Mouse (Mus musculus) midbrain, postnatal 0 days (tissue): ENCODE data around the gene Chpf2. TPM values are rescaled to one million over a fixed set of nuclear protein-coding genes. Genes with fewer than 3 reads are reported as not detected.

Source experiments
- ATAC-seq: fragments of 200-750 bp; cut with Nextera tagmentation; 2 replicates; pipeline ENCODE4 v1.8.0; 2017; ENCODE audit warnings: moderate number of reproducible peaks, mild to moderate bottlenecking, moderate TSS enrichment, moderate library complexity; ENCODE audit not compliant: low FRiP score
- DNase-seq: peaks from one replicate; pipeline ENCODE4 v3.0.0-alpha.2; 2015; ENCODE audit warnings: low spot score
- H3K27ac ChIP-seq: fragments of 300-500 bp; sonication (generic); 2 replicates; pipeline ENCODE4 v1.5.1; 2014; ENCODE audit warnings: low read depth, mild to moderate bottlenecking, low read length, mixed read lengths
- H3K27me3 ChIP-seq: fragments of 300-500 bp; sonication (generic); 2 replicates; pipeline ENCODE4 v1.6.1; 2014; ENCODE audit warnings: low read length, control low read depth, mixed read lengths; ENCODE audit not compliant: insufficient read depth
- H3K36me3 ChIP-seq: fragments of 300-500 bp; sonication (generic); 2 replicates; pipeline ENCODE4 v1.6.1; 2014; ENCODE audit warnings: low read length, control low read depth, mixed read lengths; ENCODE audit not compliant: insufficient read depth
- H3K4me1 ChIP-seq: fragments of 300-500 bp; sonication (generic); 2 replicates; pipeline ENCODE4 v1.6.1; 2014; ENCODE audit warnings: mild to moderate bottlenecking, control low read depth, antibody characterized with exemption, low read length, mixed read lengths; ENCODE audit not compliant: insufficient read depth
- H3K4me2 ChIP-seq: fragments of 300-500 bp; sonication (generic); 2 replicates; pipeline ENCODE4 v1.6.1; 2014; ENCODE audit warnings: low read depth, mild to moderate bottlenecking, low read length, mixed read lengths; ENCODE audit not compliant: poor library complexity, severe bottlenecking
- H3K4me3 ChIP-seq: fragments of 300-500 bp; sonication (generic); 2 replicates; pipeline ENCODE4 v1.5.1; 2014; ENCODE audit warnings: low read depth, mild to moderate bottlenecking, low read length, moderate library complexity
- H3K9ac ChIP-seq: fragments of 300-500 bp; sonication (generic); replicated peaks from 2 replicates; pipeline ENCODE4 v1.6.1; 2014; ENCODE audit warnings: mild to moderate bottlenecking, low read length, moderate library complexity, mixed read lengths; ENCODE audit not compliant: poor library complexity, severe bottlenecking
- H3K9me3 ChIP-seq: fragments of 300-500 bp; sonication (generic); 2 replicates; pipeline ENCODE4 v1.6.1; 2016; ENCODE audit warnings: low read length, control low read depth
- CTCF ChIP-seq: IDR thresholded peaks from 2 replicates; pipeline ENCODE4 v1.5.1; 2016; ENCODE audit warnings: antibody characterized with exemption, mild to moderate bottlenecking
- WGBS: fragments of 180-500 bp; shearing (Covaris S2); extraction: QIAGEN DNeasy Blood & Tissue Kit; methylation state at CpG from one replicate; pipeline ENCODE4 v1.1.7; 2014; 5-methylcytosine and 5-hydroxymethylcytosine counted together
- polyA plus RNA-seq: library from polyadenylated mRNA; unstranded; fragments of >200 nt; fragmentation: Nextera tagmentation; extraction: Ambion mirVana; gene quantifications from 2 replicates; pipeline ENCODE4 v1.2.1, GENCODE M21; 2015
- total RNA-seq: library from RNA; depleted of rRNA; stranded (reverse); fragments of >200 nt; gene quantifications from 2 replicates; pipeline ENCODE4 v1.2.3, GENCODE M21; 2014

The Chpf2 gene
- total and polyA plus RNA-seq, 2 experiments from 2014 or later = 25.5 to 32.8 TPM

DNA sequence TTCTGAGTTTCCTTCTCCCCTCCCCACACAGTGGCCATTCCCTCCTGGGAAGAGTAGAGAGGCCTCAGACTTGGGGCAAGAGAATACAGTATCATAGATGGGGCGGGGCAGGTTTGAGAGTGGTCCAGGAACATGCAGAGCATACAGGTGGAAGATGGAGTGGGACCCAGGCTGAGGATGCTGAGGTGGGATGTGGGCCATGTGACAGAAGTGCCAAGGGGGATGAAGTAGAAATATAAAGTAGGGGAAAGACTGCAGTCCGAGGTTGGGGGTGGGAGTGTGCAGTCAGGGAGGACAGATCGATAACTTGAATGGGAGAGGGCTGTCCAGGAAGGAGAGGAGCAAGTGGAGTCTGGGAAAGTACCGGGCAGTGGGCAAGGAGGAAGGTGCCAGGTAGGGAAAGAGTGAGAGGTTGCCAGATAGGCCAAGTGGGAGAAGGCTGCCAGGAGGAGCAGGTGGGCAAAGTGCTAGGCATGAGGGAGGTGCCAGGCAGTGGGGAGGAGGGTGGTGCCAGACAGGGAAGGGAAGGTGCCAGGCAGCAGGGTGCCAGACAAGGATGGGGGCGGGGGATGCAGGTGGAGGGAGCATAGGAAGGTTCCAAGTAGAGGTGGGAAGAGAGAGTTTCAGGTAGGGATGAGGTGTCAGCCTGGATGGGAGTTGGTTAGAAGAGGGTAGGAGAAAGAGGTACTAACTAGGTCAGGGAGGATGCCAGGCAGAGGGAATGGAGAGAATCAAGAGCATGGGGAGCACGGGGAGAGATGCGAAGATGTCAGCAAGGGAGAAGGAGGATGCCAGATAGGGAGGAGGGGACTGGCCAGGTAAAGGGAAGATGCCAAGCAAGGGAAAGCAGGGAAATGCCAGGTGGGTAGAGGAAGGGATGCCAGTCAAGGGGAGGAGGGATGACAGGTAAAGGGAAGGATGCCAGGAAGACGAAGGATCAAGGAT lies 36.8 kb downstream of the Chpf2 start:
- ATAC-seq = peak; percentile 21; the same call in 1 of the 2 replicates
- Histone ChIP-seq H3K9me3 (no peaks in the 10 kb centered on the region), H3K4me1 (peaks cover 14% of the 10 kb centered on the region; the same call in 1 of the 2 replicates), H3K9ac (peak overlapping the region; percentile 84), H3K27ac (peak overlapping the region; percentile 74), H3K36me3 (no peaks in the 10 kb centered on the region), H3K27me3 (no peaks in the 10 kb centered on the region), H3K4me3 (peak overlapping the region; percentile 66), H3K4me2 (peak overlapping the region; percentile 78)
- DNase-seq = no peak
- 39% methylated on average over 8 of the region's 8 CpGs for WGBS
- TF ChIP-seq CTCF = no peak

DNA sequence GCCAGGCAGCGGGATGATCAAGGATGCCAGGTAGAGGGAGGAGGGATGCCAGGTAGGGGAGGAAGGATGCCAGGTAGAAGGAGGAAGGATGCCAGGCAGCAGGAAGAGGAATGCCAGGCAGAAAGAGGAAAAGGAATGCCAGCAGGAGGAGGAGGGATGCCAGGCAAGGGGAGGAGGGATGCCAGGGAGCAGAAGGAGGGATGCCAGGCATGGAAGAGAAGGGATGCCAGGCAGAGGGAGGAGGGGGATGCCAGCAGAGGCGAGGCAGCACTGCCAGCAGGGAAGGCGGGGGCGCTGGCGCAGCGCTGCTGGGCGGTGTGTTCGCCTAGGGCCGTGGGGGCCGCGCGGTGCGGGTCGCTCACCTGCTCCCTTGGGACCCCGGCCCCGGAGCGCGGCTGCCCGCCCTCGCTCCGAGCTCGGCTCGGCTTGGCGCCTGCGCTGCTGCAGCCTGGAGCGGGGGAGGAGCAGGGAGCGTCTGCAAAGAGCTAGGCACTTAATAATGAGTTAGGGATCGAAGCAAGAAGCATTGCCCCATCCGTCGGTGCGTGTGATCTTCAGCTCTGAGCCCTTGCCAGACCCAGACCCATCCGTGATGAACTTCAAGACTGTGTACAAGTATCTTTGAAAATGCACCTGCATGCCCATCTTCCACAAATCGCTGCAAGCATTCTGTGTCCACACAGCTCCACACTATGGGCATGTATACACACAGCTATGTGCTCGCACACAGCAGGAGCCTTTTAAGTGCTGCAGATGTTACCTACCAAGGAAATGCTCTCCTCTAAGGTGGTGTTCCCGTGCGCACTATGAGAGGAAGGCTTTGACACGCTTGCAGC lies 37.7 kb downstream of the Chpf2 start, which contains the start of gene Smarcd3:
TSS of gene Smarcd3 (minus strand) at position 426 of the 836 bp plus-strand sequence.
- Histone ChIP-seq H3K27ac (peak within 1 kb of the TSS; percentile 74), H3K36me3 (no peaks in the 10 kb centered on the region), H3K27me3 (no peaks in the 10 kb centered on the region), H3K9ac (peak within 1 kb of the TSS; percentile 84), H3K4me2 (peak within 1 kb of the TSS; percentile 78), H3K4me1 (peaks cover 14% of the 10 kb centered on the region; the same call in 1 of the 2 replicates), H3K9me3 (no peaks in the 10 kb centered on the region), H3K4me3 (peak within 1 kb of the TSS; percentile 66)
- no peak for TF ChIP-seq CTCF
- DNase-seq (peak; percentile 86), ATAC-seq (peak; percentile 89)
- WGBS = 1% methylated on average over 35 of the region's 37 CpGs

DNA sequence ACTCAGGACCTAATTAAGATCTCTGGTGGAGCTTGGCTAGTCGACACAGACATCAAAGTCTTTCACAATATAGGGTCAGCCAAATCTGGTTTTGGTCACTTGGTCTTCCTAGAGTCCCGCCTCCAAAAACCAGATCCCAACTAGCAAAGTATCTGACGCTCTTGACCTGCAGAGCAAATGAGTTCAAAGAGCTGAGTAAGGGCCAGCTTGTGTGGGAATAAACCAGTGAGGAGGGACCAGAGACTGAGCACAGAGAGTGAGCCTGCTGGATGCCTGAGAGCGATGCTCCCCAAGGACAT lies 38.2 kb downstream of the Chpf2 start:
- Histone ChIP-seq H3K27ac (no peak overlapping the region), H3K4me2 (peak overlapping the region; percentile 78), H3K4me3 (peak overlapping the region; percentile 66), H3K27me3 (no peaks in the 10 kb centered on the region), H3K36me3 (no peaks in the 10 kb centered on the region), H3K9me3 (no peaks in the 10 kb centered on the region), H3K9ac (peak overlapping the region; percentile 84; the same call in 1 of the 2 replicates), H3K4me1 (peaks cover 14% of the 10 kb centered on the region; the same call in 1 of the 2 replicates)
- no peak for TF ChIP-seq CTCF
- 29% methylated on average over 4 of the region's 4 CpGs for WGBS
- ATAC-seq (no peak), DNase-seq (no peak)

DNA sequence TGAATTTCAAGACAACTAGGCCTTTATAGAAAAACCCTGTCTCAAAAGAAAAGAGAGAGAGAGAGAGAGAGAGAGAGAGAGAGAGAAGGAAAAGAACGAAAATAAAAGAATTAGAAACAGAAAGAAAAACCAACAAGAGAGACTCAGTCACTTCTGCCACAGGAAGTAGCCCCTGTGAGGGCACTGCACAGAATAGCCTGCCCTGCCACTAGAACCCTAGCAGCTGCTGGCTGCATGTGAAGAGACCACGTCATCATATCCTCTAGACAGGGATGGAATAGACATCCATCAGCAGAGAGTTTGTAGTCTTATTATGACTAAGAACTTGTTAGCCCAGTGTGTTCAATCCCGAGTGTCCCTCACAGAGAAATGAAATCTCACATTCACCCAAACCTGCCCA lies 43.2 kb downstream of the Chpf2 start:
- Histone ChIP-seq H3K4me1 (0 out of 2 replicates have a peak, but pooled peaks cover 3% of the 10 kb centered on the region), H3K27ac (no peak overlapping the region), H3K36me3 (no peaks in the 10 kb centered on the region), H3K9me3 (no peaks in the 10 kb centered on the region), H3K4me3 (no peak overlapping the region), H3K4me2 (no peak overlapping the region), H3K27me3 (no peaks in the 10 kb centered on the region), H3K9ac (no peak overlapping the region)
- 78% methylated on average over 3 of the region's 3 CpGs for WGBS
- no peak for DNase-seq
- no peak for ATAC-seq
- TF ChIP-seq CTCF = no peak

DNA sequence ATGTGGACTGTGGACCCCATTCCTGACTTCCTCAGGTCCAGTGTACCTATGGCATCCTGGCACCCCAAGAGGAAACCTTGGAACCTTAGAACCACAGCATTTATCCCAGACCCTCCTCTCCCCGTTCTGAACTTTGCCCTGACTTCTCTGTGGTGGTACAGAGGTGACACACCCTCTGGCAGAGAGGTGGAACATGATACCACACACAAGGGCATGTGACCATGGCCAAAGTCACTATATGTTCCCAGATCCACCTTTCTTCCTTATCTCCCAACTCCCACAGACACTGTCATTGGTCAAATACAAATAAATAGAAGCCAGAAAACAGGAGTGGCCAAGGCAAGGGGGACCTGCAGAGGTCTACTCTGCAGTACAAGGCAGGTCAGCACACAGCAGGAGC lies 48.6 kb downstream of the Chpf2 start:
- no peak overlapping the region for H3K4me2 ChIP-seq
- H3K36me3 ChIP-seq = no peaks in the 10 kb centered on the region
- no peak overlapping the region for H3K4me3 ChIP-seq
- no peak overlapping the region for H3K9ac ChIP-seq
- WGBS = 62% methylated on average over 1 of the region's 1 CpGs
- peaks cover 11% of the 10 kb centered on the region for H3K4me1 ChIP-seq
- no peaks in the 10 kb centered on the region for H3K27me3 ChIP-seq
- no peak for ATAC-seq
- H3K27ac ChIP-seq = no peak overlapping the region
- DNase-seq = no peak
- TF ChIP-seq CTCF = no peak
- no peaks in the 10 kb centered on the region for H3K9me3 ChIP-seq
